Mouse (Mus musculus) bone marrow, adult 2 months (tissue): ENCODE measurements around the gene Vav3.

ENCODE experiments used
- CTCF ChIP-seq: fragments of 200-500 bp; IDR thresholded peaks from 2 replicates; pipeline ENCODE4 v1.5.1; 2011; ENCODE audit warnings: low read length, control low read depth; ENCODE audit not compliant: control insufficient read depth, insufficient read depth
- POLR2A ChIP-seq: fragments of 200-500 bp; IDR thresholded peaks from 2 replicates; pipeline ENCODE4 v1.6.1; 2011; ENCODE audit warnings: low read depth, mild to moderate bottlenecking, control low read depth, low read length, borderline replicate concordance; ENCODE audit not compliant: control insufficient read depth

DNA sequence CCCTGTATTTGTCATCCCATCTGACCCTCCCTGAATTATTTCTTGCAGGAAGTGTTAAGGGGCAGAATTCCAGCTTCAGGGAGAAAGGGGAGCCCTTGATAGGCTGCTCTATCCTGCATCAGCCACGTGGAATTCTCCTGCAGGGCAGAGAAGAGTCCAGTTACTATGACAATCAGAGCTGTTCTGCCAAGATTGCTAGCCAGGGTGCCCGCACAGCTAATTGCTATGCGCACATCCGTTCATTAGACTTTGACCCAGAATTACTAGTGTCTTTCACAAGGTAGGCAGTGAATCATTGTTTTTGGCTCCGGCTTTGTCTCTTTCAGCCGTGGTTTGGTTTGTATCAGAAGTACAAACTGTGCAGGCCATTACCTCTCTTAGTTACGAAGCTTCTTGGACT is 33.0 kb upstream of the Vav3 start:
- TF ChIP-seq POLR2A (no peak), CTCF (no peak)
